In the genomic region with DNA sequence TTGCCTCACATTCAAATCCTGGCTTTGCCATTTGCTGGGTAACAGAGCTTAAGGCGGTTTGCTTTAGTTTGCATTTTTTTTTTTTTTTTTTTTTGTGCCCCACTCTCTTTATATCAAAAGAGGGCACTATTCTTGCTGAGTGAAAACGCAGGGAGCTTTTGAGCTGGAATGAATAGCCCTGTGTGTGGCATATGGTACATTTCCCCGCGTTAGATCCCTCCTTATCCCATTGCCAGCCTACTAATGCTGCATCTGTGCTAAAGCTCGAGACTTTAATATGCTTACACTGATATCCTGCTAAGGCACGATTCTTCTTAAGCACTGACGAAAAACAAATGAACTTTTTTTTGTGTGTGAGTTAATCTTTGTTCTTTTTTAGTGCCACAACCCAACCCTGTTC, we compare ENCODE assay signal across 26 mouse cellular contexts. TPM values are rescaled to one million over a fixed set of nuclear protein-coding genes. Genes with fewer than 3 reads are reported as not detected.
DNase-seq lines count a peak whose midpoint lies in the region; ATAC-seq lines count a peak whose summit lies in the region.
"Had no signal": no experiment of that assay in that cellular context is flagged by ENCODE, and none has a peak within 500 bp of the region (broad histone marks: within the 10 kb centered on the region; RNA-seq: fewer than 3 reads in every experiment).

No protein-coding gene starts in this region.

- no peak overlapping the region for H3K4me2 ChIP-seq in midbrain, embryonic 11.5 days
- H3K4me2 ChIP-seq in forebrain, embryonic 16.5 days (ENCODE audit: low read length): no peak overlapping the region
- H3K4me2 ChIP-seq: embryonic facial prominence, embryonic 13.5 days; heart, embryonic 13.5 days; liver, embryonic 15.5 days; lung, embryonic 15.5 days; neural tube, embryonic 13.5 days had no signal

- H3K9me3 ChIP-seq in midbrain, embryonic 11.5 days (ENCODE audit: control insufficient read depth, low read length): no peaks in the 10 kb centered on the region
- H3K9me3 ChIP-seq in midbrain, embryonic 10.5 days (replicated peaks): no peaks in the 10 kb centered on the region
- H3K9me3 ChIP-seq in forebrain, embryonic 16.5 days (ENCODE audit: control insufficient read depth, low read length): no peaks in the 10 kb centered on the region
- H3K9me3 ChIP-seq: embryonic facial prominence, embryonic 13.5 days; heart, embryonic 13.5 days; limb, embryonic 10.5 days; liver, embryonic 15.5 days; lung, embryonic 15.5 days; neural tube, embryonic 13.5 days had no signal

- no peaks in the 10 kb centered on the region for H3K27me3 ChIP-seq in midbrain, embryonic 11.5 days (ENCODE audit: control insufficient read depth, insufficient read depth, low read length)
- no peaks in the 10 kb centered on the region for H3K27me3 ChIP-seq in midbrain, embryonic 10.5 days (ENCODE audit: low read depth, poor library complexity, severe bottlenecking)
- H3K27me3 ChIP-seq in forebrain, embryonic 16.5 days (replicated peaks; ENCODE audit: control insufficient read depth, insufficient read depth, low read length): no peaks in the 10 kb centered on the region
- H3K27me3 ChIP-seq: embryonic facial prominence, embryonic 13.5 days; heart, embryonic 13.5 days; liver, embryonic 15.5 days; lung, embryonic 15.5 days; neural tube, embryonic 13.5 days had no signal

- ATAC-seq in midbrain, embryonic 11.5 days (ENCODE audit: low FRiP score): peak; percentile 64; the same call in 1 of the 2 replicates
- peak; percentile 88 for ATAC-seq in forebrain, embryonic 16.5 days

- WGBS in midbrain, embryonic 11.5 days: 10% methylated on average over 7 of the region's 7 CpGs
- 32% methylated on average over 7 of the region's 7 CpGs for WGBS in midbrain, embryonic 10.5 days
- 5% methylated on average over 7 of the region's 7 CpGs for WGBS in forebrain, embryonic 16.5 days

- no peak overlapping the region for H3K9ac ChIP-seq in midbrain, embryonic 11.5 days (ENCODE audit: low read length)
- no peak overlapping the region for H3K9ac ChIP-seq in forebrain, embryonic 16.5 days (replicated peaks; ENCODE audit: low read depth, low read length)
- H3K9ac ChIP-seq: embryonic facial prominence, embryonic 13.5 days; heart, embryonic 13.5 days; liver, embryonic 15.5 days; lung, embryonic 15.5 days; neural tube, embryonic 13.5 days had no signal

- peaks cover 3% of the 10 kb centered on the region; the same call in 1 of the 2 replicates for H3K4me1 ChIP-seq in midbrain, embryonic 11.5 days (ENCODE audit: control insufficient read depth, insufficient read depth, low read length)
- peaks cover 10% of the 10 kb centered on the region for H3K4me1 ChIP-seq in midbrain, embryonic 10.5 days
- no peaks in the 10 kb centered on the region for H3K4me1 ChIP-seq in forebrain, embryonic 16.5 days (replicated peaks; ENCODE audit: control insufficient read depth, insufficient read depth, low read length)
- H3K4me1 ChIP-seq: embryonic facial prominence, embryonic 13.5 days; heart, embryonic 13.5 days; limb, embryonic 10.5 days; liver, embryonic 15.5 days; lung, embryonic 15.5 days; neural tube, embryonic 13.5 days had no signal

- H3K36me3 ChIP-seq in midbrain, embryonic 11.5 days (ENCODE audit: control insufficient read depth, insufficient read depth, low read length): no peaks in the 10 kb centered on the region
- H3K36me3 ChIP-seq in midbrain, embryonic 10.5 days: peaks cover 11% of the 10 kb centered on the region; the same call in 1 of the 2 replicates
- no peaks in the 10 kb centered on the region for H3K36me3 ChIP-seq in forebrain, embryonic 16.5 days (ENCODE audit: control insufficient read depth, insufficient read depth)
- H3K36me3 ChIP-seq: embryonic facial prominence, embryonic 13.5 days; limb, embryonic 10.5 days; liver, embryonic 15.5 days; lung, embryonic 15.5 days; neural tube, embryonic 13.5 days had no signal

- H3K27ac ChIP-seq in midbrain, embryonic 11.5 days (ENCODE audit: low read depth, low read length): no peak overlapping the region
- H3K27ac ChIP-seq in midbrain, embryonic 10.5 days (replicated peaks): no peak overlapping the region
- no peak overlapping the region for H3K27ac ChIP-seq in forebrain, embryonic 16.5 days (ENCODE audit: low read length)
- H3K27ac ChIP-seq: embryonic facial prominence, embryonic 13.5 days; heart, embryonic 13.5 days; kidney, postnatal 0 days; limb, embryonic 10.5 days; liver, embryonic 15.5 days; lung, embryonic 15.5 days; neural tube, embryonic 13.5 days had no signal

- peak; percentile 32 for DNase-seq in embryo, embryonic 11 days
- no peak for DNase-seq in embryo, embryonic 10 days (ENCODE audit: low spot score)
- DNase-seq in midbrain, embryonic 11.5 days (ENCODE audit: low spot score, missing footprints): no peak
- DNase-seq in midbrain, embryonic 10.5 days (ENCODE audit: low spot score): no peak
- DNase-seq in kidney, postnatal 25 days: no peak
- DNase-seq in lung, postnatal 25 days (ENCODE audit: low spot score): no peak
- DNase-seq: adrenal gland, postnatal 14 days; cerebellum, adult 9-10 months; gastrocnemius, postnatal 25 days; heart, adult 18-20 months; heart, postnatal 14 days; kidney, adult 11 months; liver; lung, postnatal 4 days; right cerebral cortex, adult 18-20 months; thymus, adult 18-20 months; thymus, postnatal 36 days had no signal

- no peak overlapping the region for H3K4me3 ChIP-seq in midbrain, embryonic 11.5 days (ENCODE audit: low read depth, low read length)
- H3K4me3 ChIP-seq in midbrain, embryonic 10.5 days: no peak overlapping the region
- no peak overlapping the region for H3K4me3 ChIP-seq in forebrain, embryonic 16.5 days (replicated peaks; ENCODE audit: low read length)
- H3K4me3 ChIP-seq: embryonic facial prominence, embryonic 13.5 days; heart, embryonic 13.5 days; limb, embryonic 10.5 days; liver, embryonic 15.5 days; lung, embryonic 15.5 days; myocyte; neural tube, embryonic 13.5 days had no signal

RNA-seq across cellular contexts. Expression of a gene that starts 20.9 kb away (rescaled TPM):
- 16.5 and 17.5 TPM in 2 replicates for polyA plus RNA-seq in midbrain, embryonic 11.5 days (2014; fragmentation: Nextera tagmentation; extraction: Ambion mirVana)
- polyA plus RNA-seq in midbrain, embryonic 10.5 days (2016; fragmentation: Nextera tagmentation; extraction: Ambion mirVana): 18.1 and 19.3 TPM in 2 replicates
- polyA plus RNA-seq in forebrain, embryonic 16.5 days (2015; fragmentation: Nextera tagmentation; extraction: Ambion mirVana): 24.4 and 29.0 TPM in 2 replicates
